Mouse (Mus musculus): Measurements from ENCODE around the gene Ccdc172.

Ccdc172 gene

GRCm38 (mm10) chr19:58511818-58512217 lies at the start of gene Ccdc172:
Gene Ccdc172, plus strand, starts transcription at chr19:58511993.
- DNase-seq (ENCODE audit: inconsistent ontology term): no peak

DNA sequence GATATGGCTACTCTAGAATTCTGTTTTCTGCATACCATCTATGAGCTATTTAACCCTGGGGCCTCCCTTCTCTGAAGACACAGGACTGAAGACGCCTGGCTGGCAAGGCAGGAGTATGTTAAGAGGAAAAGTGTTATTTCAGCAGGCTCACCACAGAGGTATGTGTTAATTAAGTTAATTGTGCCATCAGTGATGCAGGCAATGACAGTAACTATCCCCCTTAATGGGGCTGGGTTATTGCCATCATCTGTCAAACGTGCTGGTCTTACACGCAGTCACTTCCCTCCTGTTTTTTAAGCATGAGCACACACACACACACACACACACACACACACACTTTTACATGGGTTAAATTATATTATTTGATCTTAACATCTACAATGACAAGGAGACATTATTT lies 48.0 kb upstream of the Ccdc172 start:
- no peak for DNase-seq (ENCODE audit: inconsistent ontology term)

DNA sequence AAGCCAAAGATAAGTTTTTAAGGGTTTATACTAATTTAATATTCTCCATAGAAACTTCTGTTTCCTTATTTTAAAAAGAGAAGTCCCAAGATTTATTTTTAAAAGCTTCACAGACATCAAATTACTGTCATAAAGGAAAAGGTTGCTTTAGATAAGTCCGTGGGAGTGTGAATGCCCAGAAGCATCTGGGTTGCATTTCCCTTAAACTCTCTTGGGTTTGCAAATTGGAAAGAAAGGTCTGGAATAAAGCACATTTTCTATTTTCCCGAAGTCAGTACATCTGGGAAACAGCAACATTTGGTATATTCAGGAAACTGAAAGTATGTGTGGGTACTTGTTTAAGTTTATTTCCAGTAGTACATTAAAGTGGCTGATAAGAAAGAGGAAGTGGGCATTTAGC lies 43.5 kb upstream of the Ccdc172 start:
- DNase-seq (ENCODE audit: inconsistent ontology term): no peak

GRCm38 (mm10) chr19:58469421-58469820 lies 42.4 kb upstream of the Ccdc172 start:
- peak; percentile 60 for DNase-seq (ENCODE audit: inconsistent ontology term)

DNA sequence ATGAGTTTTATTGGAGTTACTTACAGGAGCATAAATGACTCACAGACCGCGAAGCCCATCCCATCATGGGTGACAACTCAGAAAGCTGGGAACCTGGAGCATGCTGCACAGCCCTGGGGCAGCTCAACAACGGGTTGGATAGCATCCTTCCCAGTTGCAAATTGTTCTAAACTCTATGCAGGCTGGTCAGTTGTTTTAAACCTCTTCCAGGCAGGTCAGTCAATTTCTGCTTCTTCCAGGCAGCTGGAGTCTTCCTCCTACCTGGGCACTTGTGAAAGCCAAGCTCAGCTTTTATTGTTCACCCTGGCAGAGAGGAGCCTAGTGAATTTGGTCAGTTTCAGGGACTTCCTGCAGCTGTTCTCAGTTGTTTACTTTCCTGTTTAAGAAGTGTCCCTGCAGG lies 37.5 kb upstream of the Ccdc172 start:
- DNase-seq (ENCODE audit: inconsistent ontology term): no peak

DNA sequence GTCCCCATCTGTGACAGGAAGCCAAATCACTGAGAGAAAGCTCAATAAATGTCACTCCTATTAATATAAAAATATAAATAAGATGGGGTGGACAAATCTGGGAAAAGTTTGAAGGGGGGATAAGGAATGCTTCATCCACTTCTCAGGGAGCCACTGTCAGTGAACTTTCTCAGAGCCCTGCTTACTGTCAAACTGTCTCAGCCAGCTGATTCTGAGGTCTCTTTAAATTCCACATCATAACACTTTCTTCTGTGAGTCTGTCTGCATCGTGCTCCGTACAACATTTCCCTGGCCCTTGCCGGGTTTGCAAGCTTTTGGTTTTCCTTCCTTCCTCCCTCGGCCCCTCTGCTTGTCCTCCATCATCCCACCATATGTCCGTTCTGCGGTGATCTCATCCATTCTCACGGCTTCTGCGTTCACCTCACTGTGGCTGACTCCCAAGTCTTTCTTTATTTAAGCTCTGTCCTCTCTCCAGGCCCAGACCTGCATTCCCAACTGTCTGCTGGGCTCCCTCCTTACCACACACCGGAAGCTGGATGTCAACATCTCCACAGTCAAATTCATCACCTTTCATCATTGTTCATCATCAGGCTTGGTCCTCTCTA lies 29.3 kb upstream of the Ccdc172 start:
- DNase-seq (ENCODE audit: inconsistent ontology term): no peak

GRCm38 (mm10) chr19:58486686-58487085 lies 25.1 kb upstream of the Ccdc172 start:
- no peak for DNase-seq (ENCODE audit: inconsistent ontology term)

DNA sequence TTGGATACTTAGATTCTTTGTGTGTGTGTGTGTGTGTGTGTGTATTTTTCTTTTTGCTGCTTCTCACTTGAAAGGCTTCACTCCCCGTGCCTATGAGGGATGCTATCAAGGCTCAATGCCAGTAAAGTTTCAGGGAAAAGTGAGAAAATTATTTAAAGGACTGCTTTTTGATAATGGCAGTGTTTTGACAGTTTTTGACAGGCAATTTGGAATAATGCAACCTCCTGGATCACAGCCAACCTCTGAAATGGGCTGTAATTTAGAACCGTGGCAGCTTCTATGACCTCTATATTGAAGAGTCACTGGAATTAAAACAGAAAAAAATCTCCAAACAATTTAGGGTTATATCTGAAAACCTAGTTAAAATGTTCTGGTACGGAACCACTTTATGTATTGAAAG lies 14.7 kb upstream of the Ccdc172 start:
- DNase-seq (ENCODE audit: inconsistent ontology term): no peak

DNA sequence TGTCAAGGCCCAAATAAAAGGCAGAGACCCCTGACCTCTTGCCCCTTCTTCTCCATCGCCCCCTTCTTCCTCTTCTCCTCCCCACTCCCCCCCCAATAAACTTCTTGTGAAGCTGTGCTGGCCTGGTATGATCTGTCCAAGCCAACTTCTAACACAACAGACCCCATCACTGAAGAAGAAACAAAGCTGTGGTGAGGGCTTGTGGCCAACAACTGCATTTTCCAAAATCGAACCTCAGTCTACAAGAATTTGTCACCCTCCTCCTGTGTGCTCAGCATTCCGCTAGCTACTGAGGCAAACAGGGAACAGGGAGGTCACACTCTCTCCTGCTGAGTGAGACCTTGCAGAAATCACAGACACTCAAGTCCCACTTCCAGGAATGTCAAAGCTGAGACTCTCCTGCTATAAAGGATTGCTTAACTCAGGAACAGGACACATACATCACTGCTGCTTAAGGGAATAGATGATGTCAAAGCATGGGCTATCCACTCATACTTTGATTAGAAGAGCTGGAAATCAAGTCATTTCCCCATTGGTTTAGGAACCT lies 12.3 kb upstream of the Ccdc172 start:
- DNase-seq (ENCODE audit: inconsistent ontology term): peak; percentile 37

GRCm38 (mm10) chr19:58500049-58500448 lies 11.7 kb upstream of the Ccdc172 start:
- DNase-seq (ENCODE audit: inconsistent ontology term): no peak

DNA sequence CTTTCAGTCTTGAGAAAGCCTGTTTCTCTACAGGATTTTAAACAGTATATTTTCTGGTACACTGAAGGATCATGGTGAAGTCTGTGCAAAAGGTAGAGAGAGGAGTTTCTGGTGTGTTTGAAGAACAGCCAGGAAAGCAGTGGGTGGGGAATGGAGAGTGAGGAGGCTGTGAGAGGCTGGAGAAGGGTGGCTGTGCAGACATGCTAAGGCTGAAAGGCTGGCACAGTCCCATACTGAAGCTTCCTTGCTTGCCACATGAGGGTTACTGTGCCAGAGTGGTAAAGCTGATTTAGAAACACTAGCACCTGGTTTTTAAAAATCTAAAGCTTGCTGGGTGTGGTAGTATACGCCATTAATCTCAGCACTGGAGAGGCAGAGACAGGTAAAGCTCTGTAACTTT lies 9.9 kb downstream of the Ccdc172 start:
- DNase-seq (ENCODE audit: inconsistent ontology term): no peak

DNA sequence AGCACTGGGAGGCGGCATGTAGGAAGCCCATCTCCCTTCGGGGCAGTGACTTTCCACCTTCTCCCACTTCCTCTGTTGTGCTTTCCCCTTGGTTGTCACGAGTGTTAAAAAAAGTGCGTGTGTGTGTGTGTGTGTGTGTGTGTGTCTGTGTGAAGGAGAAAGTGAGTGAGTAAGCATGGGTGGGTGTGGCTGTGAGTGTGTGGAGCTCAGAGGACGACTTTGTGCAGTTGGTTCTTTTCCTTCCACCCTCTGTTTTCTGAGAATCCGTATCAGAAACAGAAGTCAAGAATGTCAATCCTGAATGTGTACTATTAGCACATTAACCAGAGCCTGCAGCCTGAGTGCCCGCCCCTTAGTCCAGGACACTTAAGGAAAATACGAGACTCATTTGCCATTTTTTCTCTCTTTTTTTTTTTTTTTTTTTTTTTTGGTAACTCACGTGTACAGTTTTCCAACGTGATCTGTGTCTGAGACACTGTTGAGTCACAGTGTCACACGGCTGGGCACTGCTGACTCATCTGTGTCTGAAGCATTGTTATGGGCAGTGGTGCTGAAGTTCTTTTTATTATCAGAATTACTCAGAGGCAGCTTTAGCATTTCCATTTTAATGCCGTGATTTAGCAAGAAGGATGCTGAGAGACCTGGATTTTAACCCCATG lies 12.1 kb downstream of the Ccdc172 start:
- DNase-seq (ENCODE audit: inconsistent ontology term): peak; percentile 75

DNA sequence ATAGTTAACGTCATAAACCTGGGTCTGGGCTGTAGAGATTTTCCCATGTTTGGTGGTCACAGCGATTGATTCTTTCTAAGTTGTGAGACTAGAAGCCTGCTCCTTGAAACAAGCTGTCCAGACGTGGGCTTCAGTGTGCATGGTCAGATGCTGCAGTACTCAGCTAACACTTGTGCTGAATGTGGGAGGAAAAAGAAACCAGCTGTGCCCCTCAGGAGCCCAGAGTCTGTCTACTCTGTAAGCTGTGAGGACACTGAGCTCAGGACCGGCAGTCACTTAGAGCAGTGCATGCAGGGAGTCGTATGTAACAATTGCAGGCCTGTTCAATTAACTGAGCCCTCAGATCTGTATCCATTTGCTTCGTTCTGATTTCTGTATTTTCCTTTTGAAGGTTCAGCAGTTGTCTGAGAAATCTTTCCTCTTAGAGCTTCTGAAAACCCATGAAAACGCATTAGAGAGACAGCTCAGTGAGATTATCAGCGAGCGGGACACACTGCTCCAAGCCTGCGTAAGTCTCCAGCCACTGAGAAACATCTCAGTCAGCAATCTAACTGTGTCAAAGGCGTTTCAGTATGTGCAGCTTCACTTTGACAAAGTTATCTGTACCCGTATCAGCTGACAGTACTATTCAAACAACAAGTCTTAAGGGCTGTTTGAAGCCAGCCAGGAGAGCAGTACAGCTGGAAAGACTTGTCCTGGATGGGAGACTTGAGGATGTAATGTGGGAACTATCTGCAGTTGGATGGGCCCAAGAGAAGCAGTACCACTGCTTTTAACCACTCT lies 13.9 kb downstream of the Ccdc172 start:
- no peak for DNase-seq (ENCODE audit: inconsistent ontology term)

- DNase-seq (ENCODE audit: inconsistent ontology term): no peak
These were observed 21.3 kb downstream of the Ccdc172 start for GRCm38 (mm10) chr19:58533077-58533476.

DNA sequence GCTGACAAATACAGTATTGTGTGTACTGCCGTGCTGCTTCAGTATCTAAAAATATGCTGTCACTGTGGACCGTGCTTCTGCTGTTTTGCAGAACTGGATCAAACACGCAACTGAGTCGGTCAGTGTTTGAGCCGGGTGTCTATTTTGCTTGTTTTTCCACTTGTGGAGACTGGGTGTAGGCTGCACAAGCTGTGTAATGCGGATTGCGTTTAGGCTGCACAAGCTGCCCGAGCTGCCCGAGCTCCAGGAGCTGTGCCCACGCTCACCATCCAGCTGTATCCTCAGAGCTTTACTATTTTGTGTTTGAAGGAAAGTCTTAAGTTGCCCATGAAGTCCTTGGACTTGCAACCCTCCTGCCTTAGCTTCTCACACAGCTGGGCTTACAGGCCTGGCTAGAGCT lies 24.9 kb downstream of the Ccdc172 start:
- DNase-seq (ENCODE audit: inconsistent ontology term): no peak

DNA sequence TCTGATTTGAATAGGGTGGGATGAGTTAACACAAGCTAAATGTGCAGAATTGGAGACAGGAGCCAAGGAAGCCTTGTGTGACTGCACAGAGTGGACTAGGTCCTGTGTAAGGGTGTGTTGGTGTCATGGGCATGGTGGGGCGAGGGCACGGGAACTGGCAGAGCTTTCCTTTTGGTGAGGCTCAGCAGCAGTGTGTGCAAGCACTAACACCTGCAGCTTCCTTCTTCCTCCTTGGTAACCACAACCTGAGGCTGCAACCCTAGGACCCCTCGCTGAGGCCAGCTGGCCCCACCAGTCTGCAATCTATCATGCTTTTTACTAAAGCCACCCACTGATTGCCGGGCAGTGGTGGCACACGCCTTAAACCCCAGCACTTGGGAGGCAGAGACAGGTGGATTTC lies 28.6 kb downstream of the Ccdc172 start:
- no peak for DNase-seq (ENCODE audit: inconsistent ontology term)

- DNase-seq (ENCODE audit: inconsistent ontology term): no peak
These were observed 36.6 kb downstream of the Ccdc172 start for GRCm38 (mm10) chr19:58548367-58548766.

DNA sequence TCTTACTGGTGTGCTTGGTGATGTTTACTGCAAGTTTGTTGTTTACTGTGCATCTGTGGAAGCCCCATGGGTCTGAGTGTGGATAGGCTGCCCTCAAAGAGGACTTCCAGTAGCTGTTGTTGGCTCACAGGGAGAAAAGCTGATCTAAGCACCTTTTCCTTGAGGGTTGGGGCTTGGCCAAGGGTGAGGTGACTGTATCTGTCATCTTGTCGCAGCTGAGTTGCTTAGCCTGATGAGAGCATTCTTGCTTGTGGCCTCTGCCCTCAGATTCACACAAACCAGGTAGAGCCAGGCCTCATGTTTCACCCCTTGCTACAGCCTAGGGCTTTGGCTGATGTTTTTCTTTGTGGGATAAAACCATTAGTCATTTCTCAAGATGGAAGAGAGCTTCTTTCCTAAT lies 38.7 kb downstream of the Ccdc172 start:
- no peak for DNase-seq (ENCODE audit: inconsistent ontology term)

GRCm38 (mm10) chr19:58550916-58551315 lies 39.1 kb downstream of the Ccdc172 start:
- DNase-seq (ENCODE audit: inconsistent ontology term): no peak

- no peak for DNase-seq (ENCODE audit: inconsistent ontology term)
These were observed 43.2 kb downstream of the Ccdc172 start for GRCm38 (mm10) chr19:58554974-58555373.

DNA sequence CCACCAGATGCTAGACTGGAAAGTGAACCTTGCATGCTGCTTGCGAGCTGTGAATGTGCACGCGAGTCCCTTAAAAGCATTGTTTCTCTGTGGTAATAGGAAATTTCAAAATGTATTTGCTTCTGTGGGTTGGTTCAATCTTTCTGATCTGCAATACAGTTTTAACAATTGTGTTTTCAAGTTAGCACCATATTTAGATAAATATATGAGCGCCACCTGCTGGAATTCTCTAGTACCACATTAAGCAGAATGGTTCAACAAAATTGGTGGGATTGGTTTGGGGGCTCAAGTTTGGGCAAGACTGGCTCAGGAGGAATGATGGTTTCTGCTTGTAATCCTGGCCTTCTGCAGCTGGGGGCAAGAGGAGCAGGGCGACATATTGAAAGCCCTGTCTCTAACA lies 46.6 kb downstream of the Ccdc172 start:
- peak; percentile 36 for DNase-seq (ENCODE audit: inconsistent ontology term)

GRCm38 (mm10) chr19:58562301-58562815 lies 50.6 kb downstream of the Ccdc172 start:
- no peak for DNase-seq (ENCODE audit: inconsistent ontology term)
